11 mouse cellular contexts compared by ENCODE assay signal in genomic region chr5:150116906-150117216, GRCm38 (mm10). TPM values are rescaled to one million over a fixed set of nuclear protein-coding genes. Genes with fewer than 3 reads are reported as not detected.
DNase-seq lines count a peak whose midpoint lies in the region; TF ChIP-seq lines count a peak whose summit lies in the region.
"Had no signal": no experiment of that assay in that cellular context is flagged by ENCODE, and none has a peak within 500 bp of the region (broad histone marks: within the 10 kb centered on the region; RNA-seq: fewer than 3 reads in every experiment).

No protein-coding gene starts in this region.

- no peak for TF ChIP-seq POLR2A in MEL (IDR thresholded peaks at IDR 0.05; ENCODE audit: control insufficient read depth in 1 of 2, insufficient read depth in 1 of 2, low read depth in 1 of 2, low read length in 2 of 2, poor library complexity in 1 of 2)

- peaks cover 2 to 13% of the 10 kb centered on the region in 2 experiments; a peak in 3 of 4 replicates for H3K4me1 ChIP-seq in MEL (ENCODE audit: control insufficient read depth in 1 of 2, insufficient read depth in 2 of 2, low read length in 2 of 2)

- TF ChIP-seq EP300 in MEL (IDR thresholded peaks at IDR 0.05; ENCODE audit: low read depth in 1 of 2, low read length in 2 of 2): peak in 1 of 2 experiments; percentile 48; a peak in 1 of 4 replicates

- peak overlapping the region; percentile 57 for H3K9ac ChIP-seq in MEL (ENCODE audit: control insufficient read depth, low read depth, low read length, poor library complexity, severe bottlenecking)
- H3K9ac ChIP-seq: embryonic facial prominence, embryonic 13.5 days; lung, embryonic 15.5 days had no signal

- peaks cover 0 to 10% of the 10 kb centered on the region in 2 experiments; a peak in 2 of 4 replicates for H3K36me3 ChIP-seq in MEL (ENCODE audit: control insufficient read depth in 1 of 2, insufficient read depth in 2 of 2, low read length in 2 of 2)
- H3K36me3 ChIP-seq: embryonic facial prominence, embryonic 13.5 days; heart, embryonic 10.5 days; lung, embryonic 15.5 days had no signal

- TF ChIP-seq CTCF in left cerebral cortex, adult 2 months (IDR thresholded peaks at IDR 0.05): peak; percentile 38
- peak; percentile 81 to 98 (median 87) for TF ChIP-seq CTCF in MEL (IDR thresholded peaks at IDR 0.05 in 2 of 3, conservative IDR thresholded peaks at IDR 0.05 in 1 of 3; ENCODE audit: control insufficient read depth in 1 of 3, insufficient read depth in 1 of 3, low read depth in 2 of 3, low read length in 3 of 3, poor library complexity in 1 of 3, severe bottlenecking in 1 of 3)

- no peak for DNase-seq in left cerebral cortex, adult 2 months (ENCODE audit: extremely low spot score in 1 of 2, low spot score in 2 of 2)
- DNase-seq in left cerebral cortex, adult 9 months (ENCODE audit: low spot score in 2 of 2): no peak
- DNase-seq in MEL (ENCODE audit: low read depth, low spot score): peak; percentile 84
- DNase-seq in lung, postnatal 36 days: peak; percentile 21
- DNase-seq in thymus, adult 18-20 months: peak; percentile 7 to 22
- no peak for DNase-seq in embryo, embryonic 9.5 days (ENCODE audit: extremely low spot score)
- DNase-seq in gastrocnemius, postnatal 36 days: no peak
- DNase-seq: adrenal gland, postnatal 36 days had no signal

- no peaks in the 10 kb centered on the region for H3K9me3 ChIP-seq in MEL (replicated peaks; ENCODE audit: insufficient read depth, low read length)
- H3K9me3 ChIP-seq: embryonic facial prominence, embryonic 13.5 days; lung, embryonic 15.5 days had no signal

- no peaks in the 10 kb centered on the region for H3K27me3 ChIP-seq in MEL (ENCODE audit: control insufficient read depth in 1 of 2, insufficient read depth in 2 of 2, low read length in 2 of 2)
- H3K27me3 ChIP-seq: embryonic facial prominence, embryonic 13.5 days had no signal

- no peak overlapping the region for H3K27ac ChIP-seq in left cerebral cortex, adult 2 months
- peak overlapping the region; percentile 50 for H3K27ac ChIP-seq in MEL (ENCODE audit: control insufficient read depth, low read depth, low read length)
- H3K27ac ChIP-seq: embryonic facial prominence, embryonic 13.5 days; heart, embryonic 10.5 days; lung, embryonic 15.5 days had no signal

- TF ChIP-seq RAD21 in MEL (IDR thresholded peaks at IDR 0.05; ENCODE audit: low read depth, low read length): peak; percentile 44

- intact Hi-C loops in left cerebral cortex, adult 2 months (cut with DNase I): loop anchor here (1.0 kb wide), 1 partner anchor 19 kb away; no protein-coding TSS in a partner anchor
- intact Hi-C loops in gastrocnemius, postnatal 36 days (cut with DNase I): loop anchor here (5.0 kb wide), 1 partner anchor 40 kb away; no protein-coding TSS in a partner anchor

- H3K4me3 ChIP-seq in left cerebral cortex, adult 2 months: no peak overlapping the region
- H3K4me3 ChIP-seq in MEL (ENCODE audit: control insufficient read depth in 1 of 2, insufficient read depth in 1 of 2, low read depth in 2 of 2, low read length in 2 of 2): peak overlapping the region; percentile 54 to 55
- H3K4me3 ChIP-seq: embryonic facial prominence, embryonic 13.5 days; heart, embryonic 10.5 days; lung, embryonic 15.5 days had no signal

- no peaks in the 10 kb centered on the region for H3K79me2 ChIP-seq in MEL (ENCODE audit: control insufficient read depth, insufficient read depth, low read length, poor library complexity)

TF ChIP-seq in MEL, 35 proteins besides CTCF, POLR2A, EP300 and RAD21:
- no peak for TF ChIP-seq ZKSCAN1 (IDR thresholded peaks at IDR 0.05; ENCODE audit: low read depth, low read length)
- no peak for TF ChIP-seq KAT2A (conservative IDR thresholded peaks at IDR 0.05; ENCODE audit: low read depth, low read length)
- TF ChIP-seq MAFK (IDR thresholded peaks at IDR 0.05; ENCODE audit: borderline replicate concordance, low read depth, low read length): no peak
- peak; percentile 78 for TF ChIP-seq MAX (IDR thresholded peaks at IDR 0.05; ENCODE audit: low read length)
- no peak for TF ChIP-seq POLR2AphosphoS2 (IDR thresholded peaks at IDR 0.05; ENCODE audit: low read length)
- TF ChIP-seq SIN3A (IDR thresholded peaks at IDR 0.05; ENCODE audit: low read length): peak; percentile 8; the same call in 1 of the 2 replicates
- peak; percentile 86 for TF ChIP-seq MYC (IDR thresholded peaks at IDR 0.05; ENCODE audit: low read depth, low read length)
- peak; percentile 16; the same call in 1 of the 2 replicates for TF ChIP-seq ZC3H11A (IDR thresholded peaks at IDR 0.05; ENCODE audit: low read depth, low read length)
- TF ChIP-seq CHD1 (IDR thresholded peaks at IDR 0.05; ENCODE audit: low read depth, low read length): no peak
- no peak for TF ChIP-seq NRF1 (IDR thresholded peaks at IDR 0.05; ENCODE audit: insufficient read depth, low read depth, low read length, poor library complexity, severe bottlenecking)
- TF ChIP-seq TBP (IDR thresholded peaks at IDR 0.05; ENCODE audit: low read depth, low read length): no peak
- 0 out of 2 replicates have a peak, but pooled peaks have one; percentile 15 for TF ChIP-seq MYB (IDR thresholded peaks at IDR 0.05; ENCODE audit: low read depth, low read length)
- peak; percentile 39 for TF ChIP-seq SMC3 (IDR thresholded peaks at IDR 0.05; ENCODE audit: low read depth, low read length)
- TF ChIP-seq ZMIZ1 (IDR thresholded peaks at IDR 0.05; ENCODE audit: low read depth, low read length): no peak
- TF ChIP-seq USF1 (IDR thresholded peaks at IDR 0.05; ENCODE audit: low read depth, low read length): peak; percentile 56; the same call in 1 of the 2 replicates
- peak; percentile 34; the same call in 1 of the 2 replicates for TF ChIP-seq MAZ (IDR thresholded peaks at IDR 0.05; ENCODE audit: low read depth, low read length)
- peak; percentile 67 for TF ChIP-seq ETS1 (IDR thresholded peaks at IDR 0.05; ENCODE audit: low read depth, low read length)
- 0 out of 2 replicates have a peak, but pooled peaks have one; percentile 21 for TF ChIP-seq RCOR1 (IDR thresholded peaks at IDR 0.05; ENCODE audit: low read depth, low read length)
- TF ChIP-seq BHLHE40 (IDR thresholded peaks at IDR 0.05; ENCODE audit: borderline replicate concordance, low read depth, low read length): 0 out of 2 replicates have a peak, but pooled peaks have one; percentile 26
- peak; percentile 68; the same call in 1 of the 2 replicates for TF ChIP-seq MXI1 (IDR thresholded peaks at IDR 0.05; ENCODE audit: low read depth, low read length)

RNA-seq across cellular contexts. Expression of gene Fry, which starts 1.6 kb away (rescaled TPM):
- 100 to 1,000 TPM; 194 to 203 TPM for total RNA-seq in left cerebral cortex, adult 2 months (2021)
- 2.3 TPM in 2 replicates for total RNA-seq in MEL (2012; rRNA removed)
- 1 to 10 TPM in 1 of 2 experiments, not detected in 1; 1.9 TPM for polyA plus RNA-seq in MEL (2012; ENCODE audit: insufficient read depth in 1 of 2, insufficient read length in 2 of 2, low read depth in 1 of 2, low replicate concordance in 2 of 2, missing spikeins in 1 of 2)
- 10 to 100 TPM; 78.8 to 85.5 TPM for total RNA-seq in gastrocnemius, postnatal 36 days (2021)

Comparison
In these comparisons a context has a peak if more than half of its experiments do, and no peak if none do; other contexts are left out.
1. DNase-seq: peak in MEL (single experiment), lung, postnatal 36 days (single experiment) and thymus, adult 18-20 months (2 of 2); none in left cerebral cortex, adult 2 months (0 of 2), left cerebral cortex, adult 9 months (0 of 2), embryo, embryonic 9.5 days (single experiment) and gastrocnemius, postnatal 36 days (0 of 2).
2. RNA of gene Fry, which starts 1.6 kb away (total RNA-seq): 194 to 203 TPM in left cerebral cortex, adult 2 months and 78.8 to 85.5 TPM in gastrocnemius, postnatal 36 days; 2.3 TPM in MEL; every median in the first group is over 10 times any median in the second.